Mouse (Mus musculus) limb, embryonic 11.5 days (tissue): Measurements from ENCODE around the gene Borcs8. TPM values are rescaled to one million over a fixed set of nuclear protein-coding genes. Genes with fewer than 3 reads are reported as not detected.

Experiments
- ATAC-seq: fragments of 200-750 bp; cut with Nextera tagmentation; 2 replicates; pipeline ENCODE4 v1.8.0; 2017; ENCODE audit warnings: low read depth; ENCODE audit not compliant: insufficient number of reproducible peaks, low FRiP score, low TSS enrichment
- DNase-seq: peaks from one replicate; pipeline ENCODE4 v3.0.0-alpha.2; 2015; ENCODE audit warnings: low spot score
- H3K27ac ChIP-seq: fragments of 300-500 bp; sonication (generic); replicated peaks from 2 replicates; pipeline ENCODE4 v1.5.1; 2014; ENCODE audit warnings: low read depth, mild to moderate bottlenecking, low read length
- H3K27me3 ChIP-seq: fragments of 300-500 bp; sonication (generic); 2 replicates; pipeline ENCODE4 v1.6.1; 2014; ENCODE audit warnings: mild to moderate bottlenecking, low read length, mixed read lengths; ENCODE audit not compliant: control insufficient read depth, insufficient read depth
- H3K36me3 ChIP-seq: fragments of 300-500 bp; sonication (generic); 2 replicates; pipeline ENCODE4 v1.6.1; 2014; ENCODE audit warnings: mild to moderate bottlenecking, low read length, moderate library complexity, mixed read lengths; ENCODE audit not compliant: control insufficient read depth, insufficient read depth
- H3K4me1 ChIP-seq: fragments of 300-500 bp; sonication (generic); 2 replicates; pipeline ENCODE4 v1.6.1; 2014; ENCODE audit warnings: low read length, mixed read lengths; ENCODE audit not compliant: control insufficient read depth, insufficient read depth
- H3K4me2 ChIP-seq: fragments of 300-500 bp; sonication (generic); 2 replicates; pipeline ENCODE4 v1.6.1; 2014; ENCODE audit warnings: low read depth, mild to moderate bottlenecking, moderate library complexity; ENCODE audit not compliant: severe bottlenecking
- H3K4me3 ChIP-seq: fragments of 300-500 bp; sonication (generic); 2 replicates; pipeline ENCODE4 v1.5.1; 2014; ENCODE audit warnings: low read depth, low read length
- H3K9ac ChIP-seq: fragments of 300-500 bp; sonication (generic); 2 replicates; pipeline ENCODE4 v1.6.1; 2014; ENCODE audit warnings: mild to moderate bottlenecking, low read length
- H3K9me3 ChIP-seq: fragments of 300-500 bp; sonication (generic); 2 replicates; pipeline ENCODE4 v1.6.1; 2016; ENCODE audit warnings: low read length; ENCODE audit not compliant: control insufficient read depth
- WGBS: fragments of 180-500 bp; shearing (Covaris S2); extraction: QIAGEN DNeasy Blood & Tissue Kit; methylation state at CpG from one replicate; pipeline ENCODE4 v1.1.7; 2014; 5-methylcytosine and 5-hydroxymethylcytosine counted together
- polyA plus RNA-seq: library from polyadenylated mRNA; unstranded; fragments of >200 nt; fragmentation: Nextera tagmentation; extraction: Ambion mirVana; gene quantifications from 2 replicates; pipeline ENCODE4 v1.2.1, GENCODE M21; 2014

The Borcs8 gene
- polyA plus RNA-seq, 1 experiment from 2014 or later, result 53.2 TPM

GRCm38 (mm10) chr8:70174079-70174478 is 34.8 kb downstream of the Borcs8 start:
- Histone ChIP-seq H3K4me2 (no peak overlapping the region), H3K27ac (no peak overlapping the region), H3K9me3 (no peaks in the 10 kb centered on the region), H3K4me3 (no peak overlapping the region), H3K9ac (no peak overlapping the region), H3K4me1 (no peaks in the 10 kb centered on the region), H3K36me3 (peaks cover 2% of the 10 kb centered on the region; the same call in 1 of the 2 replicates), H3K27me3 (no peaks in the 10 kb centered on the region)
- DNase-seq, result no peak
- 96% methylated on average over 7 of the region's 7 CpGs for WGBS
- ATAC-seq, result no peak

DNA sequence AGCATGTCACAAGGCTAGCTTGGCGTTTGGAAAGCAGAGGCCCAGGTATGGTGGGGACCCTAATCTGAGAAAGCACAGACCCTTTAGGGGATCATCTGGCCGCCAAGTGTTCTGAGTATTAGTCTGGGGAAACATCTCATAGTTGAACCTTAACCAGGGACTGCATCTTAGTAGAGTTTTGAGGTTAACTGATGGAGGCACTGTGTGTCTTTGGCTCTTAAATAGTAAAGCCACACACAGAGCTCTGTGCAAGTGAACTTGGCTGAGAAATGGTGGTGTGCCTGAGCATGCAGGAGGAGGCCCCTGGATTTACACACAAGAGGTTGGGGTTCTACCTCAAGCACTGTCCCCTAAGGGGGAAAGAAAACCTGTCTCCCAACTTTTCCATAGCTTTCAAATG is 38.9 kb downstream of the Borcs8 start:
- no peak overlapping the region for H3K9ac ChIP-seq
- no peaks in the 10 kb centered on the region for H3K27me3 ChIP-seq
- no peak overlapping the region for H3K27ac ChIP-seq
- DNase-seq, result no peak
- H3K9me3 ChIP-seq, result no peaks in the 10 kb centered on the region
- H3K4me2 ChIP-seq, result no peak overlapping the region
- 81% methylated on average over 2 of the region's 2 CpGs for WGBS
- H3K4me3 ChIP-seq, result no peak overlapping the region
- no peak for ATAC-seq
- peaks cover 14% of the 10 kb centered on the region for H3K36me3 ChIP-seq
- peaks cover 3% of the 10 kb centered on the region; the same call in 1 of the 2 replicates for H3K4me1 ChIP-seq

- H3K36me3 ChIP-seq, result peaks cover 14% of the 10 kb centered on the region
- H3K9me3 ChIP-seq, result no peaks in the 10 kb centered on the region
- no peaks in the 10 kb centered on the region for H3K27me3 ChIP-seq
- H3K9ac ChIP-seq, result no peak overlapping the region
- WGBS, result 93% methylated on average over 4 of the region's 4 CpGs
- H3K4me3 ChIP-seq, result no peak overlapping the region
- ATAC-seq, result no peak
- no peak overlapping the region for H3K27ac ChIP-seq
- H3K4me2 ChIP-seq, result no peak overlapping the region
- no peak for DNase-seq
- H3K4me1 ChIP-seq, result peaks cover 3% of the 10 kb centered on the region; the same call in 1 of the 2 replicates
Observed at GRCm38 (mm10) chr8:70179082-70179481, 39.8 kb downstream of the Borcs8 start.

- Histone ChIP-seq H3K27me3 (no peaks in the 10 kb centered on the region), H3K4me2 (no peak overlapping the region), H3K4me1 (peaks cover 3% of the 10 kb centered on the region; the same call in 1 of the 2 replicates), H3K27ac (no peak overlapping the region), H3K9ac (no peak overlapping the region), H3K36me3 (peaks cover 14% of the 10 kb centered on the region), H3K4me3 (no peak overlapping the region), H3K9me3 (no peaks in the 10 kb centered on the region)
- ATAC-seq (peak; percentile 8; the same call in 1 of the 2 replicates), DNase-seq (no peak)
- 50% methylated on average over 16 of the region's 16 CpGs for WGBS
Observed at GRCm38 (mm10) chr8:70181212-70181902, 42.1 kb downstream of the Borcs8 start.

GRCm38 (mm10) chr8:70181903-70182252 is 42.6 kb downstream of the Borcs8 start:
- Histone ChIP-seq H3K27me3 (no peaks in the 10 kb centered on the region), H3K4me1 (peaks cover 3% of the 10 kb centered on the region; the same call in 1 of the 2 replicates), H3K9ac (no peak overlapping the region), H3K27ac (no peak overlapping the region), H3K9me3 (no peaks in the 10 kb centered on the region), H3K36me3 (peaks cover 12% of the 10 kb centered on the region), H3K4me2 (no peak overlapping the region), H3K4me3 (no peak overlapping the region)
- WGBS, result 24% methylated on average over 2 of the region's 2 CpGs
- DNase-seq, result peak; percentile 37
- ATAC-seq, result peak; percentile 41; the same call in 1 of the 2 replicates

DNA sequence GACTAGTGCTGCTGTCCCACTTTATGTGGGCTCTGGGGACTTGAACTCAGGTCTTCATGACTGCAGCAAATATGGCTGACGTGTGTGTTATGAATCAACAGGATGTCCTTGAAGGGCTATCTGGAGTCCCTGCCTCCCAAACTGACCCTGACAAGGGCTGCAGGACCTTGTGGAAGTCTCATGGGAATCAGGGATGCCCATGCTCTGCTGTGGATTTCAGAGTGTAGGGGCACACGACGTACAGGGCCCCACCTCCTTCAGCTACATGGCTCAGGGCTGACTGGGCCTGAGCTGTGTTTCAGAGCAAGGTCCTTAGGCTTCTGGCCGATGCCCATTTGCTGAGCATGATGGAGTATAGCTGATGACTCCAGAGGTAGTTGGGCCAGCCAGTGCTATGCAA is 43.9 kb downstream of the Borcs8 start:
- Histone ChIP-seq H3K4me2 (no peak overlapping the region), H3K27me3 (no peaks in the 10 kb centered on the region), H3K9ac (no peak overlapping the region), H3K27ac (no peak overlapping the region), H3K9me3 (no peaks in the 10 kb centered on the region), H3K36me3 (peaks cover 12% of the 10 kb centered on the region), H3K4me1 (peaks cover 3% of the 10 kb centered on the region; the same call in 1 of the 2 replicates), H3K4me3 (no peak overlapping the region)
- no peak for ATAC-seq
- WGBS, result 86% methylated on average over 4 of the region's 4 CpGs
- no peak for DNase-seq

- 66% methylated on average over 7 of the region's 7 CpGs for WGBS
- Histone ChIP-seq H3K9me3 (no peaks in the 10 kb centered on the region), H3K4me1 (peaks cover 4% of the 10 kb centered on the region), H3K9ac (no peak overlapping the region), H3K36me3 (no peaks in the 10 kb centered on the region), H3K27ac (no peak overlapping the region), H3K4me2 (no peak overlapping the region), H3K4me3 (no peak overlapping the region), H3K27me3 (no peaks in the 10 kb centered on the region)
- DNase-seq (no peak), ATAC-seq (no peak)
Observed at GRCm38 (mm10) chr8:70188707-70189106, 49.4 kb downstream of the Borcs8 start.

DNA sequence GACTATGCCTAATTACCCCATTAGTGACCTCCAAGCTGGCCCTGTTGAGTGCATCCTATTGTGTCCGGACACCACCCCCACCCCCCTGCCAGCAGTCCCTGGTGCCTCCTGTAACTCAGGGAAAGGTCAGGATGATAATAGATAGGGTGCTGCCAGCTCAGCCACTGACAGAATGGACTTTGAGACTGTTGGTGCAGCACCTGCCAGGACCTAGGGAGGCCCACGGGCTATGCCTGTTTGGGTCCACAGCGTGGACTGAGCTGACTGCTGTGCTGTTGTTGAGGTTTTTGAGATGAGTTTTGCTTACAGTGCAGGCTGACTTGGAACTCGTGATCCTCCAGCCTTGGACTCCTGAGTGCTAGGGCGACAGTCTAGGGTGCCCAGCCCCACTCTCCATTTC is 53.9 kb downstream of the Borcs8 start:
- no peak overlapping the region for H3K9ac ChIP-seq
- DNase-seq (no peak), ATAC-seq (no peak)
- 77% methylated on average over 5 of the region's 5 CpGs for WGBS
- H3K36me3 ChIP-seq, result no peaks in the 10 kb centered on the region
- no peaks in the 10 kb centered on the region for H3K9me3 ChIP-seq
- H3K27ac ChIP-seq, result no peak overlapping the region
- H3K4me2 ChIP-seq, result no peak overlapping the region
- H3K4me3 ChIP-seq, result no peak overlapping the region
- H3K27me3 ChIP-seq, result no peaks in the 10 kb centered on the region
- H3K4me1 ChIP-seq, result peaks cover 4% of the 10 kb centered on the region

DNA sequence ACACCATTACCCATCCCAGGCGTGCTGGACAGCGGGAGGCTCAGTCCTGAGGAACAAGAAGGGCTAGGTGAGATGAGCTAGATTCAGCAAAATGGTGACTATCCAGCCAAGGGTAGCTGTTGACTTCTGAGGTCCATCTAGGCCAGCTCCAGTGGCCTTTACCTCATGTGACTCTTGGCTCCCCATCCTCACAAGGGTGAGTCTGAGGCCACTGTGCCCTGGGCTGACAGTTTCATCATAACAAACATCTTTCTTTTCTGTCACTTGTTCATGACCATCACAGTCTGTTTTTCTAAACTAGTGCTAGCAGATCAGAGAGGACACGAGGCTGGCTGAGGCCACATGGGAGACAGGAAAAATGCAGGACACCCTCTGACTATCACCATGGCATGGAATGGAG is 54.9 kb downstream of the Borcs8 start:
- no peak for DNase-seq
- 80% methylated on average over 3 of the region's 3 CpGs for WGBS
- Histone ChIP-seq H3K9me3 (no peaks in the 10 kb centered on the region), H3K9ac (no peak overlapping the region), H3K27ac (no peak overlapping the region), H3K4me3 (no peak overlapping the region), H3K4me2 (no peak overlapping the region), H3K4me1 (peaks cover 4% of the 10 kb centered on the region), H3K36me3 (no peaks in the 10 kb centered on the region), H3K27me3 (no peaks in the 10 kb centered on the region)
- ATAC-seq, result no peak
